Mouse (Mus musculus) cerebellum, adult 2 months (tissue): ENCODE measurements around the gene Iqca. TPM values are rescaled to one million over a fixed set of nuclear protein-coding genes. Genes with fewer than 3 reads are reported as not detected.

Source experiments
- DNase-seq, 2 experiments: peaks; one replicate each; pipeline ENCODE4 v3.0.0; 2021
- H3K27ac ChIP-seq: fragments of 200-500 bp; 2 replicates; pipeline ENCODE4 v1.5.1; 2012; ENCODE audit warnings: low read length, control low read depth, inconsistent platforms; ENCODE audit not compliant: insufficient read depth
- H3K27me3 ChIP-seq: fragments of 200-500 bp; 2 replicates; pipeline ENCODE4 v1.6.1; 2012; ENCODE audit warnings: inconsistent platforms, mild to moderate bottlenecking, low read length, moderate library complexity; ENCODE audit not compliant: control insufficient read depth, insufficient read depth
- H3K4me1 ChIP-seq: fragments of 200-500 bp; 2 replicates; pipeline ENCODE4 v1.6.1; 2011; ENCODE audit warnings: low read length; ENCODE audit not compliant: control insufficient read depth, insufficient read depth
- H3K4me3 ChIP-seq: fragments of 200-500 bp; replicated peaks from 2 replicates; pipeline ENCODE3; 2011; ENCODE audit warnings: mild to moderate bottlenecking, low read depth, low read length, control low read depth; ENCODE audit not compliant: insufficient read depth
- CTCF ChIP-seq: fragments of 200-500 bp; IDR thresholded peaks from 2 replicates; pipeline ENCODE4 v1.5.1; 2011; ENCODE audit warnings: low read depth, mild to moderate bottlenecking, control low read depth, low read length, moderate library complexity, borderline replicate concordance; ENCODE audit not compliant: insufficient read depth
- POLR2A ChIP-seq: fragments of 200-500 bp; IDR thresholded peaks from 2 replicates; pipeline ENCODE4 v1.6.1; 2011; ENCODE audit warnings: low read length, control low read depth, borderline replicate concordance; ENCODE audit not compliant: insufficient read depth
- WGBS: fragments of 180-500 bp; shearing (Covaris S2); methylation state at CpG from one replicate; pipeline ENCODE4 v1.1.7; 2018; 5-methylcytosine and 5-hydroxymethylcytosine counted together
- polyA plus RNA-seq: library from polyadenylated mRNA; depleted of rRNA; stranded (reverse); fragments of >200 nt; gene quantifications from 2 replicates; pipeline ENCODE4 v1.2.3, GENCODE M21; 2012

Gene Iqca
- polyA plus RNA-seq, 1 experiment: 0.29 TPM

DNA sequence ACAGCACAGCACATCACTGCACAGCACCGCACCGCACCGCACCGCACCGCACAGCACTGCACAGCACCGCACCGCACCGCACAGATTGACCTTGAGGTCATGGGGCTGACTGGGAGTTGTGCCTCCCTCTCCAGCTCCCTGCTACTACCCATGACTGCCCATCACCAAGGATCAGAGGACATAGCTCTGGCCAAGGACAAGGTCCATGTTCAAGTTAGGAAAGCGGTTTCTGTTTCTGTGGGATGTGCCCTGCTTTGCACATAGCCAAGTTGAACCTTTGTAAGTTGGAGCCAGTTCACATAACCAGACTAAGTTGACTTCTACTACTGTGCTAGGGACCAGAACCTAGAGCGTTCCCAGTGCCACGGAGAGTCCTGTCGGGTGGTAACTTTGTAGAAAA lies 28.6 kb downstream of the Iqca start:
- H3K4me3 ChIP-seq: no peak overlapping the region
- DNase-seq: no peak
- H3K4me1 ChIP-seq: no peaks in the 10 kb centered on the region
- no peak overlapping the region for H3K27ac ChIP-seq
- TF ChIP-seq CTCF (no peak), POLR2A (no peak)
- 94% methylated on average over 12 of the region's 12 CpGs for WGBS
- no peaks in the 10 kb centered on the region for H3K27me3 ChIP-seq

DNA sequence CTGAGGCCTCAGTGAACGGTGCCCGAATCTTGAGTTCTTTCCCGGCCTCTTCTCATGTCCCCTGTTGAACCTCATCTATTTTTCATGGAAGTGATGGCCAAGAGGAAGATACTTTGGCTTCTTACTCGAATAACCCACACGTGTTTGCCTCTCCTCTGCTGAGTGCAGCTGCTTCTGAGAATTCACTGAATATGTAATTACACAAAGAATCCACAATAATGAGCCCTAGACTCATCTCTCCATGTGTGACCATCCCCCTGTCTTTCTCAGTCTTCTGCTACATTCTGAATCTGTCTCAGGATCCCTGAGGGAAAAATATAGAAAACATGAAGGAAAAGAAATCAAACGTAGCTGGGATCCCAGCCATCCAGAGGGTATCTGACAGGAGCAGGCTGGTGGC lies 32.5 kb downstream of the Iqca start:
- H3K4me3 ChIP-seq: no peak overlapping the region
- DNase-seq: no peak
- 54% methylated on average over 6 of the region's 6 CpGs for WGBS

DNA sequence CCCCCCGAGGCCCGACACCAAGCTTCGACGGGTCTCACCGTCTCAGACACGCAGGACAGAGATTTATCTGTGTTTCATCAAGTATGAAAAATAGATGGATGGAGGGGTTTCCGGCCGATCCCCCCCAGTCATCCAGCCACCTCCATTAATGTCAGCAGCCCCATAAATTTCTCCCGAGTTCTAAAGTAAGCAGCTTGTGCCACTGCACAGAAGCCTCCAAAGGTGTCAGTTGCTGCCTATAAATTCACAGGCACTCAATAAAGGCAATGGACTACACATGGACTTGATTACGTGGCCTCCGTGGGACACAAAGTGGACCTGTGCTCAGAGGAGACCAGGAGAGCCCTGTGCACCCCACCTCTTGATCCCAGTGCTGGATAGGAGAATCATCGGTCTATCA lies 34.0 kb downstream of the Iqca start:
- 96% methylated on average over 12 of the region's 12 CpGs for WGBS
- H3K4me1 ChIP-seq: no peaks in the 10 kb centered on the region
- TF ChIP-seq POLR2A (no peak), CTCF (no peak)
- DNase-seq: no peak
- H3K27ac ChIP-seq: no peak overlapping the region
- H3K27me3 ChIP-seq: no peaks in the 10 kb centered on the region
- H3K4me3 ChIP-seq: no peak overlapping the region

More for the DNA sequence above, 32.5 kb downstream of the Iqca start:
- H3K27ac ChIP-seq: no peak overlapping the region
- TF ChIP-seq POLR2A (no peak), CTCF (no peak)
- H3K4me1 ChIP-seq: no peaks in the 10 kb centered on the region
- no peaks in the 10 kb centered on the region for H3K27me3 ChIP-seq

DNA sequence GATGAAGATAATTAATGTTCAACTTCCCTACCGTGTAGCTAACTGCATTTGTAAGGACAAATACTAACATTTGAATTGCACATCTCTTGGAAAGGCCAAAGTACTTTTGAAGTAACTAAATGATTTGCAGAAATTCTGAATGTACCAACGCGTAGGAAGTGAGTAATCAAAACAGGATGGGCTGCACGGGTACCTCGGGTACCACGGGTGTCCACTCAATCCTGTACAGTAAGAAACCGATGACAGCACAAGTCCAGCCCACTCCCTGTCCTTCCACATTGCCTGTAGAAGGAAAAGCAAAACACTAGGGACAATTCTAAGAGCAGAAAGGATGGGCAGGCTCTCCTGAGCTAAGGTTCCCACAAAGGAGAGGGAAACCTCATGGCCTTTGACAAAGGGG lies 36.0 kb downstream of the Iqca start:
- H3K4me3 ChIP-seq: no peak overlapping the region
- 90% methylated on average over 7 of the region's 7 CpGs for WGBS

DNA sequence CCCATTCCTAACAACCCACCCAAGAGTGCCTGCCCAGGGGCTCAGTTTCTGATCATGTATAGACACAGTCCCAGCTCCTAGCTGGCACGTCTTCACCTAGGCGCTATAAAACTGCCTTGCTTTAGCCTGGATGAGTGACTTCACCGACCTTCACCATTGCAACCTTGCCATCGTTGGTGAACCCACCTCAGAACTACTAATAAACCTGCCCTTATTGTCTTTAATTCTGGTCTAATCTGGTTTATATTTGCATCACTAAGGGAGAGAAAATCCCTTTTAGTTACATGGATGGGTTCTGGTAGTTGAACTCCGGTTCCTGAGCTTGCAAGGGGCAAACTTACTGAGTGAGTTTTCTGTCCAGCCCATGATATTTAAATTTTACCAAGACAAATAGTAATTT lies 38.6 kb downstream of the Iqca start:
- DNase-seq: no peak
- no peak overlapping the region for H3K4me3 ChIP-seq
- WGBS: 86% methylated on average over 5 of the region's 5 CpGs
- H3K4me1 ChIP-seq: no peaks in the 10 kb centered on the region
- no peaks in the 10 kb centered on the region for H3K27me3 ChIP-seq
- TF ChIP-seq CTCF: no peak
- no peak for TF ChIP-seq POLR2A
- no peak overlapping the region for H3K27ac ChIP-seq

More for the DNA sequence above, 36.0 kb downstream of the Iqca start:
- no peaks in the 10 kb centered on the region for H3K27me3 ChIP-seq
- H3K4me1 ChIP-seq: no peaks in the 10 kb centered on the region
- no peak for DNase-seq
- TF ChIP-seq CTCF: no peak
- TF ChIP-seq POLR2A: no peak
- no peak overlapping the region for H3K27ac ChIP-seq

DNA sequence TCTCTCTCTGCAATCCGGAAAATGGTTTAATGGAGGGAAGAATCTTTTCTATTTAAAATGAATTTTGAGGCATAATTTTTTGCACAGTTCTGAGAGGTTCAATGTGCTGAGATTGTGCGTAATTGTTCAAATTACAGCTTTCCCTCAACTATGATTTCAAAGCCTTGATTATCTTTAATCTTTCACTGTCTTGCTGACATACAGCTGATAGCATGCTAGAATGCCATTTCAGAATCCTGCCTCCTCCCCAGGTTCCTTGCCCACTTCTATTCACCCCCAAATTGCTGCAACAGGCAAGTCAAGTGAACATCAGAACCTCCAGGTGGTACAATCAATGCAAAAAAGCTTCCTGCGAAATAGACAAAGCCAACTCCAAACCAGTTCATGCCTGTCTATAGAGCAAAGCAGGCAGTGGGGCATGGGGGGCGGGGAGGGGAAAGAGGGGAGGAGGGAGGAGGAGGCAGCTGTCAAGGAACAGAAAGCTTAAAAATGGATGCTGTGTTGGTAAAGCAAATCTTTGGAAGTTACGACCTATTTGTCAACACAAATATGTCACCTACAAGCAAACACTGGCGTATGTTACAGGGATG lies 39.5 kb downstream of the Iqca start:
- Histone ChIP-seq H3K4me1 (no peaks in the 10 kb centered on the region), H3K4me3 (no peak overlapping the region), H3K27ac (no peak overlapping the region), H3K27me3 (no peaks in the 10 kb centered on the region)
- no peak for DNase-seq
- 90% methylated on average over 6 of the region's 6 CpGs for WGBS
- no peak for TF ChIP-seq CTCF
- TF ChIP-seq POLR2A: no peak

DNA sequence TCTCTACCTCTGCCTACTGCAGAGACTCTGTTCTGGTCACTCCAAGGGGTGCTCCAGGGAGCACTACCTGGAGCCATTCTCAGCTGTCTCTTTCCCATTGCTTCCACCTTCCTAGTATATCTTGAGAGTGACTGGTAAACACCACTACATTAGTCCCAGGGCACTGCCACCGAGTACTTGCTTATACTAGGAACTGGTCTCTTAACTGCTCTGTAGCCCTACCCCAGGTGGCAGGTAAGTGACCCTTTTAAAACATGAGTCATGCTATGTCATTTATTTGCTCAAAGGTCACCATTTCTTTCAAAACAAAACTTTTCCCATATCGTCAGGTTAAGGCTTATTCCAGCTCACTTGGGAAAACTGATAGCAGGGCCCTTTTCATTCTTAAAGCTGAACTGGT lies 40.5 kb downstream of the Iqca start:
- no peaks in the 10 kb centered on the region for H3K4me1 ChIP-seq
- H3K27ac ChIP-seq: no peak overlapping the region
- no peak overlapping the region for H3K4me3 ChIP-seq
- H3K27me3 ChIP-seq: no peaks in the 10 kb centered on the region
- TF ChIP-seq CTCF: no peak
- no peak for TF ChIP-seq POLR2A
- 98% methylated on average over 2 of the region's 2 CpGs for WGBS
- no peak for DNase-seq

DNA sequence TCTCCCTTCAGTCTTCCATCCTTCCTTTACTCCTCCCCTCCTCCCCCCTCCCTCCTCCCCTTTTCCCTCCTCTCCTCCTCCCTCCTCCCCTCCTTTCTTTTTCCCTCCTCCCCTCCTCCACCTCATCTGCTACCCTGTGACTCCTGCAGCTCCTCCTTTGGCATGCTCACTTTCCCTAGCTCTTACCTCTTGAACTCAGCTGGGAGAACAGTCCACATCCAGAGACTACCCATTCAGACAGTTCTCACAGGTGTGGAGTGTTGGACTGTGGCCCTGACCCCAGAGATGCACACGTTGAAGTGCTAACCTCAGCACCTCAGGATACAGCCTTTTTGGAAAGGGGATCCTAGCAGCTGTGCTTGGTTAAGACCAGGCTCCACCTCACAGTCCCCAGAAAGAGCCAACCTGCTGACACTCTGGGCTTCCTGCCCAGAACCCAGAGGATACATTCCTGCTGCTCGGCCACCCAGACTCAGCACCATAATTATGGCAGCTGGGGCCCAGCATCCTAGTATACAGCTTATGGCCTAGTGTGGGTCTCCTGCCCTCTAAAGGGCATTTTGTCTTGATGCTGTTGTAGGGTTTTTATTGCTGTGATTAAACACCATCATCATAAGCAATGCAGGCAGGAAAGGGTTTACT lies 41.9 kb downstream of the Iqca start:
- H3K4me1 ChIP-seq: no peaks in the 10 kb centered on the region
- no peaks in the 10 kb centered on the region for H3K27me3 ChIP-seq
- TF ChIP-seq POLR2A (no peak), CTCF (no peak)
- no peak overlapping the region for H3K27ac ChIP-seq
- WGBS: 16% methylated on average over 2 of the region's 2 CpGs
- no peak for DNase-seq
- no peak overlapping the region for H3K4me3 ChIP-seq
